Mouse (Mus musculus): ENCODE data around the gene Tmem56.

GRCm38 (mm10) chr3:121312426-121312825, 29.5 kb upstream of the Tmem56 start:
- TF ChIP-seq TAL1 (IDR thresholded peaks at IDR 0.05; ENCODE audit: low read length) (no peak), GATA1 (IDR thresholded peaks at IDR 0.05; ENCODE audit: low read length) (no peak)
